Mouse (Mus musculus) activated CD4-positive, CD25-positive, alpha-beta regulatory T cell, adult 9 weeks (primary cell): ENCODE data around the gene Cyp2d12. TPM values are rescaled to one million over a fixed set of nuclear protein-coding genes. Genes with fewer than 3 reads are reported as not detected.

Source experiments
- polyA plus RNA-seq: library from polyadenylated mRNA; unstranded; fragments of 100-300 nt; shearing (Covaris generic); gene quantifications from one replicate; pipeline ENCODE4 v1.2.1, GENCODE M21; 2017

Cyp2d12 gene
- polyA plus RNA-seq: not detected

GRCm38 (mm10) chr15:82554531-82555230, at the start of gene Cyp2d12:
Gene Cyp2d12, plus strand, starts transcription at chr15:82555072.

Other genes with a start within 250 kb of the Cyp2d12 start
- gene Naga, start 216.1 kb upstream of the Cyp2d12 start, polyA plus RNA-seq: 60.5 TPM
- gene Pheta2, start 216.1 kb upstream of the Cyp2d12 start, polyA plus RNA-seq: 5.0 TPM
- gene Smdt1, start 216.1 kb upstream of the Cyp2d12 start, polyA plus RNA-seq: 231 TPM
- gene Ndufa6, start 200.8 kb upstream of the Cyp2d12 start, polyA plus RNA-seq: 359 TPM
- gene Cyp2d22, start 174.8 kb upstream of the Cyp2d12 start, polyA plus RNA-seq: 7.4 TPM
- gene Cyp2d11, start 161.1 kb upstream of the Cyp2d12 start, polyA plus RNA-seq: not detected
- gene Cyp2d10, start 147.9 kb upstream of the Cyp2d12 start, polyA plus RNA-seq: not detected
- not detected for gene Cyp2d9, start 121.6 kb upstream of the Cyp2d12 start, polyA plus RNA-seq
- not detected for gene Cyp2d34, start 65.9 kb downstream of the Cyp2d12 start, polyA plus RNA-seq
- not detected for gene Cyp2d40, start 209.1 kb downstream of the Cyp2d12 start, polyA plus RNA-seq
- not detected for gene Cyp2d26, start 239.2 kb downstream of the Cyp2d12 start, polyA plus RNA-seq